Mouse (Mus musculus) E14TG2a.4 (cell line): Measurements from ENCODE around the gene Kctd2.

Experiments
- H3K27me3 ChIP-seq: 2 replicates; pipeline ENCODE4 v1.6.1; 2014; ENCODE audit warnings: low read length, control low read depth; ENCODE audit not compliant: insufficient read depth
- H3K36me3 ChIP-seq: 2 replicates; pipeline ENCODE4 v1.6.1; 2014; ENCODE audit warnings: low read length, control low read depth; ENCODE audit not compliant: insufficient read depth
- H3K4me1 ChIP-seq: replicated peaks from 2 replicates; pipeline ENCODE4 v1.6.1; 2014; ENCODE audit warnings: low read depth, low read length, control low read depth
- H3K4me3 ChIP-seq: replicated peaks from 2 replicates; pipeline ENCODE4 v1.5.1; 2014; ENCODE audit warnings: mild to moderate bottlenecking, low read length
- H3K9me3 ChIP-seq: 2 replicates; pipeline ENCODE4 v1.6.1; 2014; ENCODE audit warnings: low read length, control low read depth
- CTCF ChIP-seq: conservative IDR thresholded peaks from 2 replicates; pipeline ENCODE4 v1.5.1; 2014; ENCODE audit warnings: low read length
- NANOG ChIP-seq: IDR thresholded peaks from 2 replicates; pipeline ENCODE4 v1.6.1; 2014; ENCODE audit warnings: borderline replicate concordance, low read length, mixed read lengths
- POU5F1 ChIP-seq: IDR thresholded peaks from 2 replicates; pipeline ENCODE4 v1.6.1; 2014; ENCODE audit warnings: low read length, borderline replicate concordance

The Kctd2 gene

GRCm38 (mm10) chr11:115427482-115428331, 7.8 kb downstream of the Kctd2 start:
- Histone ChIP-seq H3K4me3 (peak overlapping the region; percentile 70), H3K9me3 (no peaks in the 10 kb centered on the region), H3K36me3 (peaks cover 71% of the 10 kb centered on the region), H3K4me1 (peaks cover 32% of the 10 kb centered on the region), H3K27me3 (no peaks in the 10 kb centered on the region)
- TF ChIP-seq CTCF (peak; percentile 61), NANOG (no peak)

- H3K27me3 ChIP-seq = no peaks in the 10 kb centered on the region
- TF ChIP-seq POU5F1 = no peak
- H3K4me1 ChIP-seq = peaks cover 36% of the 10 kb centered on the region
- H3K9me3 ChIP-seq = no peaks in the 10 kb centered on the region
- no peak overlapping the region for H3K4me3 ChIP-seq
- peaks cover 66% of the 10 kb centered on the region for H3K36me3 ChIP-seq
Observed at GRCm38 (mm10) chr11:115429307-115429706, 9.4 kb downstream of the Kctd2 start.

GRCm38 (mm10) chr11:115430561-115430960, 10.6 kb downstream of the Kctd2 start:
- Histone ChIP-seq H3K9me3 (no peaks in the 10 kb centered on the region), H3K4me3 (peak overlapping the region; percentile 26; the same call in 1 of the 2 replicates), H3K36me3 (peaks cover 53% of the 10 kb centered on the region), H3K27me3 (0 out of 2 replicates have a peak, but pooled peaks cover under 1% of the 10 kb centered on the region), H3K4me1 (peaks cover 48% of the 10 kb centered on the region)
- no peak for TF ChIP-seq NANOG

DNA sequence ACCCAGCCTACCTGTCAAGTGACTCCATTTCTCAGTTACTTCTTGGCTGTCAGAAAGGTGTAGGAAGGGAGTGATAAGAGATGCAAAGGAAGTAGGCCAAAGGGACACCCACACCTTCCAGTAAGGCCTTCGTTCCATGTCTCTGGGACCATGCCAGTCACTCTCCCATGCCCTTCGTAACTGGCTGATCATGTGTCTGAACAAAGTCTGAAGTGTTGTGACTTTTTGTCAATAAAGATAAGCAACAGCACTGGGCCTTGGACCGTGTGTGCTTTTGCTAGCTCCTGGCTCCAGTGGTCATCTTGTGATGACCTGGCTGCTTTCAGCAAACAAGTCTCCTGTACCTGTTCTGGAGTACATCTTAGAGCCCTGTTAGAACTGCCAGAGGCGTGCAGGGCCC, 12.9 kb downstream of the Kctd2 start:
- H3K4me3 ChIP-seq = no peak overlapping the region
- H3K36me3 ChIP-seq = peaks cover 44% of the 10 kb centered on the region
- H3K9me3 ChIP-seq = no peaks in the 10 kb centered on the region
- H3K4me1 ChIP-seq = peaks cover 43% of the 10 kb centered on the region
- peaks cover 17% of the 10 kb centered on the region for H3K27me3 ChIP-seq
- TF ChIP-seq NANOG (no peak), POU5F1 (no peak), CTCF (no peak)

DNA sequence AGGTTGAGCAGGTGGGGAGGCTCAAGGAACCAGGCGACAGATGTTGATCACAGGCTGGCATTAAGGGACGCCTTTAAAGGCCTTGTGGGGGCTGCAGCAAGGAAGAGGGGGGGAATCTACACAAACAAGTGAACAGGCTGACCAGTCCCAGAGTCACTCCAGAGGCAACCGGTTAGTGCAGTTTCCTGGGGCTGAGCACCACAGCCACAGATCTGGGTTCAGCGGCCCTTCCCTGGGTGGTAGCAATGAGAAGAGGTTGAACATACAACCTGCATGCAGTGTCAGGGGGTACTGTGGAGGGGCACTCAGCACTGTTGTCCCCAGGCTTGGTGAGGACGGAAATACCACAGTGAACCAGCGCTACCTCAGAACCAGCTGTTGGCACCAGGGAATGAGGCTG, 13.4 kb downstream of the Kctd2 start:
- TF ChIP-seq POU5F1 (no peak), NANOG (no peak), CTCF (no peak)
- Histone ChIP-seq H3K36me3 (peaks cover 43% of the 10 kb centered on the region), H3K27me3 (peaks cover 17% of the 10 kb centered on the region), H3K9me3 (no peaks in the 10 kb centered on the region), H3K4me3 (no peak overlapping the region), H3K4me1 (peaks cover 38% of the 10 kb centered on the region)

DNA sequence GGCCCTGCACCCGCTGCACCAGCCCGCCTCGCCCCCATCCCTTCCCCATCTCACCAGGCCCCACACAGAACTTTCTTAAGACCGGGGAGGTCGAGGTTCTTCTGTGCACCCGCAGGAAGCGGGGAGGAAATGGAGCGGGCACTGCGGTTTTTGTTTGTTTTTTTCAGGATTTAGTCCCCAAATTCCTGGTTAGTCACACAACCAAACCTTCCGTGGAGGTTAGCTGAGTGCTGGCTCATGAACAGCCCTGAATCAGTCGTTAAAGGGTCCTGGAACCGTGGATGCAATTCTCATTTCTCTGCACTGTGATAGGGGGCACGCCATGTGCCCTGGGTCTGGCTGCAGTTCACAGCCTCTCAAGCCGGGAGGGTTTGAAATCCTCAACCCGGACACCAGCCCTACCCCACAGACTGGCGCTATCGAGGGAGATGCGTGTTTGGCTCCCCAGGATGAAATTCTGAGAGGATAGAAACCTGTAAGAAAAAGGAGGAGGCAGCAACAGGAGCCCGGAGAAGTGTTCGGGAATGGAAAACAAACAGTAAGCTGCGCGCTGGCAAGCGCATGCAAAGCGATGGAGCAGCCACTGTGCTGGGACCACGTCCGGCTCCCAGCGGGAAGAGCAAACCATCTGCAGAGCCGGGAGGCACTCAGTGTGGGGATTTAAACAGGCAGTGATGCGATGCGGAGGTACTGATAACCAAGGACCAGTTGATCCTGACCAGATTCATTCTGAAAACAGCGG, 15.8 kb downstream of the Kctd2 start:
- TF ChIP-seq CTCF = no peak
- no peak for TF ChIP-seq NANOG
- no peak for TF ChIP-seq POU5F1

DNA sequence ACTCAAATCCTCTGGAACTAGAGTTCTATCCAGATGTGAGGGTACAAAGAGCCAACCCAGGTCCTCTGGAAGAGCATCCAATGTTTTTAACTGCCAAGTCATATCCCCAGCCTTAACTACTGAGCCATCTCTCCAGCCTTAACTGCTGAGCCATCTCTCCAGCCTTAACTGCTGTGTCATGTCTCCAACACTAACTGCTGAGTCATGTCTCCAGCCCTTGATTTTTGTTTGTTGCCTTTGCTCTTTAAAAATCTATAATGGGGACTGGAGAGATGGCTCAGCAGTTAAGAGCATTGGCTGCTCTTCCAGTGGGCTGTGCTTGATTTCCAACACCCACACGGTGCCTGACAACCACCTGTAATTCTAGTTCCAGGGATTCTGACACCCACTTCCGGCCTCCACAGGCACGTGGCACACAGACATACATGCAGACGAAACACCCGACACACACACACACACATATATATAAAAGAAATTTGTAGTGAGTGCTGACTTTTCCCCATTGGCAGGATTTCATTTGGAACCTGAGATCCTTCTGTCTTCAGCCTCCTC, 17.7 kb downstream of the Kctd2 start:
- peaks cover 45% of the 10 kb centered on the region for H3K4me1 ChIP-seq
- TF ChIP-seq NANOG (no peak), CTCF (no peak), POU5F1 (no peak)
- H3K4me3 ChIP-seq = no peak overlapping the region

More for the DNA sequence above, 15.8 kb downstream of the Kctd2 start:
- Histone ChIP-seq H3K9me3 (peaks cover 5% of the 10 kb centered on the region; the same call in 1 of the 2 replicates), H3K4me3 (peak overlapping the region; percentile 62), H3K27me3 (peaks cover 22% of the 10 kb centered on the region), H3K36me3 (peaks cover 20% of the 10 kb centered on the region), H3K4me1 (peaks cover 34% of the 10 kb centered on the region)

GRCm38 (mm10) chr11:115439326-115439725, 19.4 kb downstream of the Kctd2 start:
- H3K9me3 ChIP-seq = peaks cover 15% of the 10 kb centered on the region
- H3K4me1 ChIP-seq = peaks cover 40% of the 10 kb centered on the region
- no peaks in the 10 kb centered on the region for H3K36me3 ChIP-seq
- no peak overlapping the region for H3K4me3 ChIP-seq
- peaks cover 45% of the 10 kb centered on the region for H3K27me3 ChIP-seq
- TF ChIP-seq CTCF = no peak
- TF ChIP-seq NANOG = no peak
- TF ChIP-seq POU5F1 = no peak

More for the DNA sequence above, 17.7 kb downstream of the Kctd2 start:
- Histone ChIP-seq H3K27me3 (peaks cover 39% of the 10 kb centered on the region), H3K36me3 (peaks cover under 1% of the 10 kb centered on the region; the same call in 1 of the 2 replicates), H3K9me3 (peaks cover 15% of the 10 kb centered on the region)
